Mouse (Mus musculus) liver, adult 2 months (tissue): Measurements from ENCODE around the gene Hoxc9.

ENCODE experiments used
- CTCF ChIP-seq: fragments of 200-500 bp; IDR thresholded peaks from 2 replicates; pipeline ENCODE4 v1.5.1; 2011; ENCODE audit warnings: low read depth, low read length, control low read depth
- POLR2A ChIP-seq: fragments of 200-500 bp; IDR thresholded peaks from 2 replicates; pipeline ENCODE4 v1.6.1; 2011; ENCODE audit warnings: low read length, control low read depth; ENCODE audit not compliant: insufficient read depth; ENCODE audit errors: extremely low read depth

DNA sequence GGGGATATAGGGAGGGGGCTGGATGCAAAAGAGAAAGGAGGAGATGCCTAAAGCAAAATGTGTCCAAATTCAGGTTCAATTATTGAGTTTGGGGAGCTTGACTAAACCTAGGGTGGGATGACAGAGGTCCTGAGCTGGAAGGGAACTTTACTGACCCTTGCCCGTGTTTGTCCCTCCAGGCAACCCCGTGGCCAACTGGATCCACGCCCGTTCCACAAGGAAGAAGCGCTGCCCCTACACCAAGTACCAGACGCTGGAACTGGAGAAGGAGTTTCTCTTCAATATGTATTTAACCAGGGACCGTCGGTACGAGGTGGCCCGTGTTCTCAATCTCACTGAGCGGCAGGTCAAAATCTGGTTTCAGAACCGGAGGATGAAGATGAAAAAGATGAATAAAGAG, 7.5 kb downstream of the Hoxc9 start:
- TF ChIP-seq CTCF (no peak), POLR2A (no peak)
